In genomic region chr11:119007461-119008456, GRCm38 (mm10) we compare ENCODE assay signal across 8 mouse cellular contexts. TPM values are rescaled to one million over a fixed set of nuclear protein-coding genes. Genes with fewer than 3 reads are reported as not detected.
DNase-seq lines count a peak whose midpoint lies in the region; ATAC-seq and TF ChIP-seq lines count a peak whose summit lies in the region.

No protein-coding gene starts in this region.

- H3K79me2 ChIP-seq in liver, adult 2 months (ENCODE audit: control insufficient read depth, insufficient read depth, low read length) = no peaks in the 10 kb centered on the region

- 0 out of 2 replicates have a peak, but pooled peaks cover 2% of the 10 kb centered on the region for H3K27me3 ChIP-seq in heart, embryonic 16.5 days (ENCODE audit: control insufficient read depth, insufficient read depth, low read length)
- H3K27me3 ChIP-seq in hindbrain, embryonic 14.5 days (ENCODE audit: control insufficient read depth, insufficient read depth, low read length) = no peaks in the 10 kb centered on the region
- no peaks in the 10 kb centered on the region for H3K27me3 ChIP-seq in liver, adult 2 months (ENCODE audit: control insufficient read depth, insufficient read depth, low read length)
- H3K27me3 ChIP-seq in neural tube, embryonic 12.5 days (replicated peaks) = no peaks in the 10 kb centered on the region

- DNase-seq in heart, postnatal 4 days = no peak
- DNase-seq in hindbrain, embryonic 14.5 days (ENCODE audit: low spot score) = no peak
- peak; percentile 29 for DNase-seq in liver, adult 2 months (ENCODE audit: extremely low read depth, low read depth, low spot score)
- DNase-seq in gastrocnemius, postnatal 14 days = no peak
- DNase-seq in urinary bladder, postnatal 10 days (ENCODE audit: low spot score) = no peak

- H3K4me1 ChIP-seq in heart, embryonic 16.5 days (ENCODE audit: control insufficient read depth, insufficient read depth, low read length) = peaks cover 2% of the 10 kb centered on the region; the same call in 1 of the 2 replicates
- 0 out of 2 replicates have a peak, but pooled peaks cover 3% of the 10 kb centered on the region for H3K4me1 ChIP-seq in hindbrain, embryonic 14.5 days (replicated peaks; ENCODE audit: control insufficient read depth, insufficient read depth, low read length)
- H3K4me1 ChIP-seq in liver, adult 2 months (ENCODE audit: control insufficient read depth, insufficient read depth, low read length) = no peaks in the 10 kb centered on the region
- H3K4me1 ChIP-seq in neural tube, embryonic 12.5 days = no peaks in the 10 kb centered on the region

- TF ChIP-seq CTCF in liver, adult 2 months (IDR thresholded peaks at IDR 0.05; ENCODE audit: low read depth, low read length) = no peak

- no peak for TF ChIP-seq POLR2A in liver, adult 2 months (IDR thresholded peaks at IDR 0.05; ENCODE audit: extremely low read depth, insufficient read depth, low read length)

- H3K4me2 ChIP-seq in heart, embryonic 16.5 days (ENCODE audit: low read depth, low read length) = peak overlapping the region; percentile 57
- peak overlapping the region; percentile 49 for H3K4me2 ChIP-seq in hindbrain, embryonic 14.5 days (replicated peaks)
- H3K4me2 ChIP-seq in neural tube, embryonic 12.5 days (replicated peaks) = peak overlapping the region; percentile 49

- peak overlapping the region; percentile 14; the same call in 1 of the 2 replicates for H3K9ac ChIP-seq in heart, embryonic 16.5 days (ENCODE audit: low read length)
- H3K9ac ChIP-seq in hindbrain, embryonic 14.5 days = peak overlapping the region; percentile 47
- 0 out of 2 replicates have a peak overlapping the region, but pooled peaks have one; percentile 3 for H3K9ac ChIP-seq in liver, adult 2 months (ENCODE audit: low read depth, low read length)
- H3K9ac ChIP-seq in neural tube, embryonic 12.5 days = no peak overlapping the region

- intact Hi-C loops in gastrocnemius, postnatal 14 days (cut with DNase I; ENCODE audit: low total_unique reads) = no loop called here

- ATAC-seq in heart, embryonic 16.5 days (replicated peaks; ENCODE audit: extremely low read depth, insufficient read depth, low FRiP score) = 0 out of 2 replicates have a peak, but pooled peaks have one; percentile 49
- ATAC-seq in hindbrain, embryonic 14.5 days (ENCODE audit: low FRiP score) = no peak
- no peak for ATAC-seq in neural tube, embryonic 12.5 days (ENCODE audit: low FRiP score, low read depth)
- no peak for ATAC-seq in megakaryocyte progenitor cell, adult 5-6 weeks (replicated peaks; ENCODE audit: poor library complexity)

- H3K4me3 ChIP-seq in heart, embryonic 16.5 days (ENCODE audit: low read length) = peak overlapping the region; percentile 35
- H3K4me3 ChIP-seq in hindbrain, embryonic 14.5 days (replicated peaks; ENCODE audit: low read length) = peak overlapping the region; percentile 25
- H3K4me3 ChIP-seq in liver, adult 2 months (ENCODE audit: insufficient read depth, low read depth, low read length) = peak overlapping the region; percentile 50; the same call in 1 of the 2 replicates
- 0 out of 2 replicates have a peak overlapping the region, but pooled peaks have one; percentile 17 for H3K4me3 ChIP-seq in neural tube, embryonic 12.5 days

- WGBS in heart, embryonic 16.5 days = 21% methylated on average over 21 of the region's 21 CpGs
- WGBS in hindbrain, embryonic 14.5 days = 19% methylated on average over 21 of the region's 21 CpGs
- WGBS in liver, adult 2 months = 24% methylated on average over 21 of the region's 21 CpGs
- 21% methylated on average over 21 of the region's 21 CpGs for WGBS in neural tube, embryonic 12.5 days

- no peaks in the 10 kb centered on the region for H3K36me3 ChIP-seq in heart, embryonic 16.5 days (ENCODE audit: control insufficient read depth, insufficient read depth)
- no peaks in the 10 kb centered on the region for H3K36me3 ChIP-seq in hindbrain, embryonic 14.5 days (replicated peaks; ENCODE audit: control insufficient read depth, insufficient read depth)
- H3K36me3 ChIP-seq in liver, adult 2 months (ENCODE audit: control insufficient read depth, insufficient read depth, low read length) = no peaks in the 10 kb centered on the region
- H3K36me3 ChIP-seq in neural tube, embryonic 12.5 days = no peaks in the 10 kb centered on the region

- no peak overlapping the region for H3K27ac ChIP-seq in heart, embryonic 16.5 days (ENCODE audit: low read length)
- H3K27ac ChIP-seq in hindbrain, embryonic 14.5 days = no peak overlapping the region
- no peak overlapping the region for H3K27ac ChIP-seq in liver, adult 2 months (replicated peaks; ENCODE audit: insufficient read depth, low read depth, low read length)
- no peak overlapping the region for H3K27ac ChIP-seq in neural tube, embryonic 12.5 days

- no peaks in the 10 kb centered on the region for H3K9me3 ChIP-seq in heart, embryonic 16.5 days (replicated peaks; ENCODE audit: control insufficient read depth, low read length)
- H3K9me3 ChIP-seq in hindbrain, embryonic 14.5 days (ENCODE audit: control insufficient read depth, low read length) = no peaks in the 10 kb centered on the region
- 0 out of 2 replicates have a peak, but pooled peaks cover 4% of the 10 kb centered on the region for H3K9me3 ChIP-seq in neural tube, embryonic 12.5 days

RNA-seq across cellular contexts. Expression of gene Cbx2, which starts 15.0 kb away (rescaled TPM):
- 15.0 and 15.3 TPM in 2 replicates for polyA plus RNA-seq in heart, embryonic 16.5 days (2015; fragmentation: Nextera tagmentation; extraction: Ambion mirVana)
- total RNA-seq in heart, postnatal 4 days (2021) = 1 to 10 TPM; 7.6 to 7.8 TPM
- polyA plus RNA-seq in hindbrain, embryonic 14.5 days (2014; fragmentation: Nextera tagmentation; extraction: Ambion mirVana) = 10.7 and 13.7 TPM in 2 replicates
- 3.9 and 4.9 TPM in 2 replicates for total RNA-seq in liver, adult 2 months (2014; rRNA removed)
- polyA plus RNA-seq in liver, adult 2 months (2012; rRNA removed) = 2.9 and 4.1 TPM in 2 replicates
- 46.6 and 47.6 TPM in 2 replicates for polyA plus RNA-seq in neural tube, embryonic 12.5 days (2016; fragmentation: Nextera tagmentation; extraction: Ambion mirVana)
- total RNA-seq in gastrocnemius, postnatal 14 days (2021) = 1 to 10 TPM; 1.4 to 1.9 TPM
- 1.8 and 2.8 TPM in 2 replicates for total RNA-seq in megakaryocyte progenitor cell, adult 5-6 weeks (2015)
- total RNA-seq in megakaryocyte progenitor cell, adult 5-6 weeks (2017) = 3.0 and 3.2 TPM in 2 replicates

RNA-seq across cellular contexts. Expression of gene Enpp7, which starts 19.8 kb away (rescaled TPM):
- polyA plus RNA-seq in heart, embryonic 16.5 days (2015; fragmentation: Nextera tagmentation; extraction: Ambion mirVana) = 0.12 TPM in 1 of 2 replicates, not detected in the other
- not detected for total RNA-seq in heart, postnatal 4 days (2021)
- polyA plus RNA-seq in hindbrain, embryonic 14.5 days (2014; fragmentation: Nextera tagmentation; extraction: Ambion mirVana) = not detected in 2 replicates
- not detected in 2 replicates for total RNA-seq in liver, adult 2 months (2014; rRNA removed)
- not detected in 2 replicates for polyA plus RNA-seq in liver, adult 2 months (2012; rRNA removed)
- not detected in 2 replicates for polyA plus RNA-seq in neural tube, embryonic 12.5 days (2016; fragmentation: Nextera tagmentation; extraction: Ambion mirVana)
- not detected for total RNA-seq in gastrocnemius, postnatal 14 days (2021)
- not detected in 2 replicates for total RNA-seq in megakaryocyte progenitor cell, adult 5-6 weeks (2015)
- not detected in 2 replicates for total RNA-seq in megakaryocyte progenitor cell, adult 5-6 weeks (2017)

RNA-seq across cellular contexts. Expression of gene Cbx8, which starts 33.0 kb away (rescaled TPM):
- 7.0 and 7.5 TPM in 2 replicates for polyA plus RNA-seq in heart, embryonic 16.5 days (2015; fragmentation: Nextera tagmentation; extraction: Ambion mirVana)
- total RNA-seq in heart, postnatal 4 days (2021) = 1 to 10 TPM; 5.6 to 5.7 TPM
- polyA plus RNA-seq in hindbrain, embryonic 14.5 days (2014; fragmentation: Nextera tagmentation; extraction: Ambion mirVana) = 8.5 and 9.8 TPM in 2 replicates
- total RNA-seq in liver, adult 2 months (2014; rRNA removed) = 4.3 and 5.1 TPM in 2 replicates
- 1.7 and 4.4 TPM in 2 replicates for polyA plus RNA-seq in liver, adult 2 months (2012; rRNA removed)
- polyA plus RNA-seq in neural tube, embryonic 12.5 days (2016; fragmentation: Nextera tagmentation; extraction: Ambion mirVana) = 8.6 and 9.9 TPM in 2 replicates
- total RNA-seq in gastrocnemius, postnatal 14 days (2021) = 1 to 10 TPM; 2.1 to 2.7 TPM
- total RNA-seq in megakaryocyte progenitor cell, adult 5-6 weeks (2015) = 1.9 and 2.1 TPM in 2 replicates
- total RNA-seq in megakaryocyte progenitor cell, adult 5-6 weeks (2017) = 2.7 and 3.6 TPM in 2 replicates
